Mouse (Mus musculus): ENCODE measurements around the gene Calr. TPM values are rescaled to one million over a fixed set of nuclear protein-coding genes. Genes with fewer than 3 reads are reported as not detected.
A peak's percentile ranks its signal among the peaks of the same experiment; 100 is the strongest.

Gene Calr
- total RNA-seq, 2 experiments from 2014 or later, result 1,645 to 4,672 TPM

DNA sequence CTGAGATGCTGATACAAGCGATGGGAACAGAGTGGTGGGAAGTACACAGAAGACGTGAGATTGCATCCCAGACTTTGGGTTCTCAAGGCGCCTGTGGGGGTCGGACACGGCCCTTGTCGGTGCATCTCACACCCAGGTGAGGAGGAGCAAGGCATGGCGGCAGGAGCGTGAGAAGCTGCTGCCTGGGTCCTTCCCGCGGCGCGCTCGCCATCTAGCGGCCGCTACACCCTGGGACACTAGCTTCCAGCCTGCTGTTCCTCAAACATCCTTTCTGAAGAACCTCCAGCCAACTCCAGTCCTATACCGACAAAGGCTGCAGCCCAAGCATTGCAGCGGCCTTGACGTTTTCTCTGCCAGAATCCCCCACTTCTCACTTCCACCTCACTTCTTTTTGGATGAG is 23.1 kb downstream of the Calr start:
- ATAC-seq (replicated peaks; ENCODE audit: poor library complexity, severe bottlenecking), result peak; percentile 95

GRCm38 (mm10) chr8:84822723-84823122 is 24.0 kb downstream of the Calr start, which contains the start of gene Dand5:
TSS of gene Dand5 (minus strand) at chr8:84822823.
- ATAC-seq (replicated peaks; ENCODE audit: poor library complexity, severe bottlenecking), result no peak

- ATAC-seq (replicated peaks; ENCODE audit: poor library complexity, severe bottlenecking), result no peak
Observed at GRCm38 (mm10) chr8:84816117-84816516, 30.6 kb downstream of the Calr start.

DNA sequence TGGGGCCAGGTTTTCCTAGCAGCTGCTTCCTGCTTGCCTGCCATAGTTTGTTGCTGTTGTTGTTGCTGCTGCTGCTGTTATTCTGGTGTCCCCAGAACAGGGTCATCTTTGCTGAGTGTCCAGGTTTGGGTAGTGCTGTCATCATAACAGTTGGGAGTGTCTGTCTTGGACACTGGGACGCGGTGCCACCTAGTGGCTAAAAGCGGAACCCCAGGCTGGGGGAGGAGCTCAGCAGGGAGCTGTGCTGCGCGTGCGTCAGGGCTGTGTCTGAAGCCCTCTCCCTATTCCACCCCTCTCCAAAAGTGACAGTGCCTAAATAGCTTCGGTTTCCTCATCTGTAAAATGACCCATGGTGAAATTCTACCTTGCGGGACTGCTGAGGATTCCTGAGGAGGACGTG is 31.2 kb downstream of the Calr start:
- ATAC-seq (replicated peaks; ENCODE audit: poor library complexity, severe bottlenecking), result peak; percentile 85

DNA sequence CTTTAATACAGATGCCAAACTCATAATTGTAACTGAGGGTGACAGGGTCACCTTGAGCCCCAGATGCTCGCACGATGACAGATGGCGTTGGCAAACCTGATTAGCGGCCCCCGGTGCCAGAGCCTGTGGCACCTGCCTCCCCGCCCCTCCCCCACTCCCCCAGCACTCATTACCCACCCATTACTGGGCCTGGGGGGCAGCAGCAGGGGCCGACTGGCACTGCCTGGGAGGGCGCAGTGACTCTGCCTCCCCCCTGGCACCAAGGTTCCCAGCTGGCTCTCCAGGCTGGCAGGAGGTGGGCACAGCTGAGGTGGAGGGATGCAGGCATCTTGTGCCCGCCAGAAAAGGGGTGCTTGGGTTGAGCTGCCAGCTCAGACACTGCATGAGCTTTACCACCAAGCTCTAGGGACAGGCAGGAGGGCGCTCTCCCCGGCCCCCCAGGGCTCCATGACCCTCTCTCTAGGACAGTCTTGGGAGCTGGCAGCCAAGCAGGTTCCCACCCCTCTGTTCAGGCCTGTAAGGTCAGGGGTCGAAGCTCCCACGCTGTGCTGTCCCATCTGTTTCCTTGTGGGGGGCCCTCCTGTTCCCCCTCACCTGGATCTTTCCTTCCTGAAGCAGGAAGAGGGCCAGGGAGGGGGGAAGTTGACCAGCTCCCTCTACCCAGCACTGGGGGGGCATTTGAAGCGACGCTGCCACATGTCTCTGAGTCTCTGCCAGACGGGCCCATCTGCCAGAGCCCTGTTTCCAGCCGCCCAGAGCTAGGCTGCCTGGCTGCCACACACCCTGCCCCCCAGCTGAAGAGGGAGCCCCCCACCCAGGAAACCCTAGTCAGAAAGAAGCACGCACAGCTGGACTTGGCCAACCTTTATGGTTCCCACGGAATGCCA is 31.9 kb downstream of the Calr start:
- 0 out of 2 replicates have a peak, but pooled peaks have one; percentile 9 for ATAC-seq (replicated peaks; ENCODE audit: poor library complexity, severe bottlenecking)

DNA sequence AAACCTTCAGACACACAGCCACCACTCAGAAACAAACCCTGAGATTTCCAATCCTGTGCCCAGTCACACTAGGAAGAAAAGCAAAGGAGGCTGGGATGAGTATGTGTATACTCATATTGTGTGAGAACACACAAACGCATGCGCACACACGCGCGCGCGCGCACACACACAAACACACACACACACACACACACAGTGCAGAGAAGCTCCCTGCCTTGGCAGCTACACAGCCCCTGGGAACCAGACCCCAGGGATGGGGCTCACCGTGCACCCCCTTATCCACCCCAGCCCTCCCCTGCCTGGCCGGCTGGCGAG is 32.5 kb downstream of the Calr start:
- no peak for ATAC-seq (replicated peaks; ENCODE audit: poor library complexity, severe bottlenecking)

DNA sequence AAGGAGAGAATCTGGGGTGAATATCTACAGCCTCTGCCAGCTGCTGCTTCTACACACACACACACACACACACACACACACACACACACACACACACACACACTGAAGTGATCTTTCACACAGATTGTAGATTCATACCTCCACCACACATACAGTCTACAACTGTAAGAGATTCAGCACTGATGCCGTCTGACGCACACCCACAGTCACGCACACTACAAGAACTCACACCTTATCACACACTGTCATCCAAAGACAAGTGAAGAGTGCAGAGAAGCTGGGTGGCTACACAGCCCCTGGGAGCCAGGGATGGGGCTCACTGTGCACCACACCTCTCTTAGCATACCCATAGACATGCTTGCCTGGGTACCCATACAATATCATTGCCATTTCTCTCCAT is 32.9 kb downstream of the Calr start:
- no peak for ATAC-seq (replicated peaks; ENCODE audit: poor library complexity, severe bottlenecking)

DNA sequence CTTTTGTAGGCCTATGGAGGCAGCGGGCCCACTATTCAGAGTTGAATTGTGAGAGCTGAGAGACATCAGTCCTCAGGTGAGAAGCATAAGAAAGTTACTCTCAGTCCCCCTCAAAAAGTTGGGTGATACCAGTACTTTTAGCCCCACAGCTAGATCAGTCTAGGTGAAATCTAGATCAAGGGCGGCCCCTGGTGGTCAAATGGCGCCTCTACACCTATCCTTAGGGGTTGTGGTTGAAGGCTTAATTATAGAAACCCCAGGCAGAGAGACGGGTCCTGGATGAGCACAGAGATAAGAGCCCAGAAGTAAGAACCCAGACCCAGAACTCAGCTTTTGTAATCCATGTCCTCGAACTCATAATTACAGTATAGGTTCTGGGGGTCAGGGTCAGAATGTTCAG is 33.7 kb downstream of the Calr start:
- peak; percentile 62 for ATAC-seq (replicated peaks; ENCODE audit: poor library complexity, severe bottlenecking)

DNA sequence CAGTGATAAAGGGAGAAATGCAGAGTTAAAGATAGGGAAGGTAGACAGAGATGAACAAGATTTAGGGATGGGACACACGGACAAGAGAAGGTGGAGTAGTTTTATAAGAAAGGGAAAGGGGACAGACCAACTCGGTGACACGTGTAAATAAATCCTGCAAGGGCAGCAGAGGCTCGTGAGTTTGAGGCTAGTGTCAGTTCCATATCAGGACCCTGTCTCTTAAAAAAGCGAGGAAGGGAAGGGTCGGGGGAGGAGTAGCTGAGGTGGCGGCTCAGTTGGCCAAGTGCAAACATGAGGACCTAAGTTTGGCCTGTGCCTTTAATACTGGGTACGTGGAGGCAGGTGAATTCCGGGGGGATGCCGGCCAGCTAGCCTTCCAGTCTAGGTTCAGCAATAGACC is 35.4 kb downstream of the Calr start:
- no peak for ATAC-seq (replicated peaks; ENCODE audit: poor library complexity, severe bottlenecking)

DNA sequence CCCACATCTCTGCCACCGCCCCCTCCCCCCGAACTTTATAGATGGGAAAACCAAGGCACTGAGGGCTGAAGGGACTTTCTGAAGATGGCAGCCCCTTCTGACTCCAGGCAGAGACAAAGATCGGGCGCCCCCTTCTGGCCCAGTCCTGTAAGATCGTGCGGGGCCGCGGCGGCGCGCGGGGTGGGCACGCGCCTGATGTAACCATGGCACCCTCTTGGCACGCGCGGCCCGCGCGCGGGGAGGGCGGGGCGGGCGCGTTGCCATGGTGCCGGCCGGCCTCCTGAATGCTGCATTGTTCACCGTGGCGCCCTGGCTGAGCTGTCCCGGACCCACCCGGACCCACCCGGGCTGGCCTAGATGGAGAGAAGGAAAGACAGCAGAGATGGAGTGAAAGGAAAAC is 35.8 kb downstream of the Calr start:
- peak; percentile 74 for ATAC-seq (replicated peaks; ENCODE audit: poor library complexity, severe bottlenecking)

GRCm38 (mm10) chr8:84809941-84810280 is 36.8 kb downstream of the Calr start:
- ATAC-seq (replicated peaks; ENCODE audit: poor library complexity, severe bottlenecking), result no peak

GRCm38 (mm10) chr8:84809109-84809940 is 37.4 kb downstream of the Calr start:
- no peak for ATAC-seq (replicated peaks; ENCODE audit: poor library complexity, severe bottlenecking)

DNA sequence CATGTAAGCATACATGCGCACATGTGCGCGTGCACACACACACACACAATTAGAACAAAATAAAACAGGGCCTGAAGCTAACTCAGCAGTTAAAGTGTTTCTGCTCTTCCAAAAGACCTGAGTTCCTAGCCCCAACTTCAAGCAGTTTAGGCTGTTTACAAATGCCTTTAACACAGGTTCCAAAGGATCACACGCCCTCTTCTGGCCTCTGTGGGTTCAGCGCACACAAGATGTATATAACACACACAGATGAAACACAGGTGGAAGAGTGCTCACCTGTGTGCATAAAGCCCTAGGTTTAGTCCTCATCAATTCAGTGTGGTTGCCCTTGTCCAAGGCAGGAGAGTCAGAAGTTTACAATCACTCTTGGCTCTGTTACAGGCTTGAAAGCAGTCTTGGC is 40.7 kb downstream of the Calr start:
- no peak for ATAC-seq (replicated peaks; ENCODE audit: poor library complexity, severe bottlenecking)

- peak; percentile 54 for ATAC-seq (replicated peaks; ENCODE audit: poor library complexity, severe bottlenecking)
Observed at GRCm38 (mm10) chr8:84799999-84800831, 46.5 kb downstream of the Calr start, which contains the start of gene Nfix. TSS of gene Nfix (minus strand) at chr8:84800344.

GRCm38 (mm10) chr8:84799136-84799931 is 47.4 kb downstream of the Calr start:
- ATAC-seq (replicated peaks; ENCODE audit: poor library complexity, severe bottlenecking), result peak; percentile 61

GRCm38 (mm10) chr8:84798446-84799135 is 48.1 kb downstream of the Calr start:
- ATAC-seq (replicated peaks; ENCODE audit: poor library complexity, severe bottlenecking), result no peak

- no peak for ATAC-seq (replicated peaks; ENCODE audit: poor library complexity, severe bottlenecking)
Observed at GRCm38 (mm10) chr8:84797971-84798370, 48.8 kb downstream of the Calr start.

DNA sequence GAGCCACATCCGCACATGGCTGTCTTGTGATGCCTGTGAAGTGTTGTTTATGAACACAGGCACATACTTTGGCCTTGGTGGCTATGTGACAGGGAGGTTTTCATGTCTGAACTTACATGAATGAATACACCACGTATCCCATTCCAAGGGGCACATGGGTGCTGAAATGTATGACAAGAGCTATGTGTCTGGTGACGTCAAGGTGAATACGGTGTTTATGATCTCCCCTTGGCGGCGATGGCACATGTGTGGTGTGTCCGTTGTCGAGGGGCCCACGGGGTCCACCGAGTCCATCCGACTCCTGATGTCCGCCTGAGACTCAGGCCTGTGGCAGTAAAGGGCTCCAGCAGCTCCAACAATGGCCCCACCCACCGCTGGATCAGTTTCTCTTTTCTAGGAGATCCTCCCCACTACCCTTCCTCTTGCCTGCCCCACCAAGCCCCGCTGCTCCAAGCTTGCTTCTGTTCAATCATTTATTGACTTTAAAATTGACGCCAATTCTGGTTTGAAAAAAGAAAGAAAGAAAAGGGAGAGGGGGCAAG is 49.4 kb downstream of the Calr start:
- ATAC-seq (replicated peaks; ENCODE audit: poor library complexity, severe bottlenecking), result no peak

GRCm38 (mm10) chr8:84794486-84794885 is 52.2 kb downstream of the Calr start:
- no peak for ATAC-seq (replicated peaks; ENCODE audit: poor library complexity, severe bottlenecking)
